ENCODE assay signal across 10 mouse cellular contexts in the genomic region with DNA sequence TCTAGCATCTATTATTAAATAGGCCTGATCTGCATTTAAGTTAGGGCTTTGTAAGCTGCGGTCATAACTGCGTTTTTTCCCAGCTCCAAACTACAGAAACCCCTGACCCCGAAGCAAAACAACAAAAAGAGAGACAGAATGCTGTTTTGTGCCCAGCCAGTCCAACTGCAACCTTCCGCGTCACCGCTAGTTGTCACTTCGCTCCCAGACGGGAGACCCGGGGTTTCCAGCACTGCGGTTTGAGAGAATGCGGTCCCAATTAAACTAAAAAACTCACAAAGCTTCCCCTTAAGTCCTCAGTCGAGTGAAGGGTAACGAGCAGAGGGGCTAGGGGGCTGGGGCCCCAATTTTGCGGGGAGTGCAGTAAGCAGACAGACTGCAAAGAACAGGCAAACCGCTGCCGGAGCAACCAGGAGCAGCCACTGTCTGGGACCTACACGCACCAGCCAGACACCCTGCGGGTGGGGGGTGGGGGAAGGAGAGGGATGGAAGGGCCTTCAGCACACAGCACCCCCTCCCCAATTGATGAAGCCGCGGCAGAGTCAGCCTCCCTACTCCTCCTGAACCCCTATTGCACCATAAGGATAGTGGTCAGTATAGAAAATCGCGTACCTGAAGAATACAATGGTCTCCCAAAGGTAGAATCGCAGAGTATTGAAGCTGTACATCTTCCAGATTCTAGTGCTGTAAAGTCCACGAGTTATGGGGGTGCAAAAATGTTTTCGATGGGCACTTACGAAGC. TPM values are rescaled to one million over a fixed set of nuclear protein-coding genes. Genes with fewer than 3 reads are reported as not detected.
A peak's percentile ranks its signal among the peaks of the same experiment; 100 is the strongest.
DNase-seq lines count a peak whose midpoint lies in the region; ATAC-seq and TF ChIP-seq lines count a peak whose summit lies in the region.
"Had no signal": no experiment of that assay in that cellular context is flagged by ENCODE, and none has a peak within 500 bp of the region (broad histone marks: within the 10 kb centered on the region; RNA-seq: fewer than 3 reads in every experiment).

No protein-coding gene starts in this region.

- no peaks in the 10 kb centered on the region for H3K9me3 ChIP-seq in lung, embryonic 14.5 days (ENCODE audit: low read depth, low read length)
- no peaks in the 10 kb centered on the region for H3K9me3 ChIP-seq in forebrain, embryonic 15.5 days
- H3K9me3 ChIP-seq in liver, embryonic 11.5 days (ENCODE audit: control insufficient read depth, low read length), result no peaks in the 10 kb centered on the region
- H3K9me3 ChIP-seq: lung, embryonic 15.5 days had no signal

- no peaks in the 10 kb centered on the region for H3K4me1 ChIP-seq in lung, embryonic 14.5 days (ENCODE audit: insufficient read depth)
- peaks cover 15% of the 10 kb centered on the region for H3K4me1 ChIP-seq in forebrain, embryonic 15.5 days
- no peaks in the 10 kb centered on the region for H3K4me1 ChIP-seq in liver, embryonic 11.5 days (replicated peaks; ENCODE audit: control insufficient read depth, insufficient read depth, low read length)
- H3K4me1 ChIP-seq: lung, embryonic 15.5 days had no signal

- whole genome bisulfite sequencing in lung, embryonic 14.5 days, result 5% methylated on average over 26 of the region's 26 CpGs
- 2% methylated on average over 26 of the region's 26 CpGs for WGBS in forebrain, embryonic 15.5 days
- 8% methylated on average over 26 of the region's 26 CpGs for WGBS in liver, embryonic 11.5 days

- ATAC-seq in lung, embryonic 14.5 days (ENCODE audit: insufficient read depth), result peak; percentile 31; the same call in 1 of the 2 replicates
- ATAC-seq in forebrain, embryonic 15.5 days (replicated peaks), result peak; percentile 66
- ATAC-seq in liver, embryonic 11.5 days (replicated peaks; ENCODE audit: low FRiP score), result no peak

- H3K27ac ChIP-seq in lung, embryonic 14.5 days (ENCODE audit: low read depth), result no peak overlapping the region
- no peak overlapping the region for H3K27ac ChIP-seq in forebrain, embryonic 15.5 days (replicated peaks)
- no peak overlapping the region for H3K27ac ChIP-seq in liver, embryonic 11.5 days (ENCODE audit: low read depth, low read length)
- H3K27ac ChIP-seq: lung, embryonic 15.5 days had no signal

- intact Hi-C loops in left cerebral cortex, postnatal 36 days (cut with DNase I), result no loop called here

- TF ChIP-seq CTCF in lung, embryonic 14.5 days (IDR thresholded peaks at IDR 0.05; ENCODE audit: low read depth), result peak; percentile 33

- no peaks in the 10 kb centered on the region for H3K36me3 ChIP-seq in lung, embryonic 14.5 days (ENCODE audit: insufficient read depth)
- no peaks in the 10 kb centered on the region for H3K36me3 ChIP-seq in forebrain, embryonic 15.5 days
- no peaks in the 10 kb centered on the region for H3K36me3 ChIP-seq in liver, embryonic 11.5 days (ENCODE audit: control insufficient read depth, insufficient read depth, low read length)
- H3K36me3 ChIP-seq: lung, embryonic 15.5 days had no signal

- H3K9ac ChIP-seq in lung, embryonic 14.5 days, result no peak overlapping the region
- peak overlapping the region; percentile 12; the same call in 1 of the 2 replicates for H3K9ac ChIP-seq in forebrain, embryonic 15.5 days (replicated peaks)
- H3K9ac ChIP-seq in liver, embryonic 11.5 days (ENCODE audit: low read depth, low read length), result no peak overlapping the region
- H3K9ac ChIP-seq: lung, embryonic 15.5 days had no signal

- H3K4me2 ChIP-seq in lung, embryonic 14.5 days, result no peak overlapping the region
- H3K4me2 ChIP-seq in forebrain, embryonic 15.5 days (replicated peaks), result peak overlapping the region; percentile 65
- no peak overlapping the region for H3K4me2 ChIP-seq in liver, embryonic 11.5 days
- H3K4me2 ChIP-seq: lung, embryonic 15.5 days had no signal

- DNase-seq in lung, embryonic 14.5 days, result peak; percentile 43
- DNase-seq in lung, postnatal 25 days (ENCODE audit: low spot score), result no peak
- DNase-seq in left cerebral cortex, postnatal 36 days (ENCODE audit: low spot score in 2 of 2), result peak; percentile 25 to 34
- DNase-seq in right cerebral cortex, adult 2 months (ENCODE audit: low spot score in 2 of 2), result peak; percentile 56 to 59
- no peak for DNase-seq in adrenal gland, postnatal 4 days (ENCODE audit: low spot score in 2 of 2)
- no peak for DNase-seq in T-cell, adult 2 months (ENCODE audit: low spot score)
- DNase-seq in liver, embryonic 11.5 days (ENCODE audit: low spot score), result no peak

- peaks cover 12% of the 10 kb centered on the region; the same call in 1 of the 2 replicates for H3K27me3 ChIP-seq in lung, embryonic 14.5 days (ENCODE audit: insufficient read depth, low read length)
- peaks cover 38% of the 10 kb centered on the region for H3K27me3 ChIP-seq in forebrain, embryonic 15.5 days
- peaks cover 13% of the 10 kb centered on the region for H3K27me3 ChIP-seq in liver, embryonic 11.5 days (replicated peaks; ENCODE audit: control insufficient read depth, insufficient read depth, low read length)

- no peak overlapping the region for H3K4me3 ChIP-seq in lung, embryonic 14.5 days (ENCODE audit: low read depth, low read length)
- peak overlapping the region; percentile 41 for H3K4me3 ChIP-seq in forebrain, embryonic 15.5 days
- no peak overlapping the region for H3K4me3 ChIP-seq in liver, embryonic 11.5 days (ENCODE audit: low read depth, low read length)
- H3K4me3 ChIP-seq: lung, embryonic 15.5 days had no signal

RNA-seq across cellular contexts. Expression of gene Glra1, which starts 0.8 kb away (rescaled TPM):
- not detected in 2 replicates for polyA plus RNA-seq in lung, embryonic 14.5 days (2014; fragmentation: Nextera tagmentation; extraction: Ambion mirVana)
- polyA plus RNA-seq in forebrain, embryonic 15.5 days (2015; fragmentation: Nextera tagmentation; extraction: Ambion mirVana), result not detected in 2 replicates
- 1 to 10 TPM in 1 of 2 experiments, under 1 TPM in 1; 0.89 to 1.4 TPM for total RNA-seq in left cerebral cortex, postnatal 36 days (2021)
- not detected for total RNA-seq in adrenal gland, postnatal 4 days (2021)
- polyA plus RNA-seq in liver, embryonic 11.5 days (2014; fragmentation: Nextera tagmentation; extraction: Ambion mirVana), result not detected in 2 replicates
- total RNA-seq: CH12.LX had no signal
- polyA plus RNA-seq: lung, embryonic 15.5 days had no signal

Comparison
In these comparisons a context has a peak if more than half of its experiments do, and no peak if none do; other contexts are left out.
1. DNase-seq: peak in lung, embryonic 14.5 days (single experiment), left cerebral cortex, postnatal 36 days (2 of 2) and right cerebral cortex, adult 2 months (2 of 2); none in lung, postnatal 25 days (single experiment), adrenal gland, postnatal 4 days (0 of 2), T-cell, adult 2 months (single experiment) and liver, embryonic 11.5 days (single experiment).